Mouse (Mus musculus) bone marrow macrophage, adult 2 months (primary cell): ENCODE data around the gene A830018L16Rik. TPM values are rescaled to one million over a fixed set of nuclear protein-coding genes. Genes with fewer than 3 reads are reported as not detected.

Source experiments
- H3K27ac ChIP-seq: 2 replicates; pipeline ENCODE4 v1.5.1; 2012; ENCODE audit warnings: low read depth, low read length; ENCODE audit not compliant: insufficient read depth
- H3K4me1 ChIP-seq: 2 replicates; pipeline ENCODE4 v1.6.1; 2012; ENCODE audit warnings: low read length; ENCODE audit not compliant: control insufficient read depth, insufficient read depth
- H3K4me3 ChIP-seq: 2 replicates; pipeline ENCODE4 v1.5.1; 2012; ENCODE audit warnings: mild to moderate bottlenecking, low read length, moderate library complexity; ENCODE audit not compliant: insufficient read depth
- CTCF ChIP-seq: IDR thresholded peaks from 2 replicates; pipeline ENCODE4 v1.5.1; 2012; ENCODE audit warnings: low read depth, mild to moderate bottlenecking, low read length, moderate library complexity
- POLR2A ChIP-seq: IDR thresholded peaks from 2 replicates; pipeline ENCODE4 v1.6.1; 2012; ENCODE audit warnings: mild to moderate bottlenecking, low read depth, low read length, borderline replicate concordance
- polyA plus RNA-seq: library from polyadenylated mRNA; stranded (reverse); fragments of >200 nt; gene quantifications from 2 replicates; pipeline ENCODE4 v1.2.4, GENCODE M21; 2012; ENCODE audit not compliant: missing spikeins, insufficient read depth, insufficient read length

The A830018L16Rik gene
- polyA plus RNA-seq, 1 experiment = not detected

DNA sequence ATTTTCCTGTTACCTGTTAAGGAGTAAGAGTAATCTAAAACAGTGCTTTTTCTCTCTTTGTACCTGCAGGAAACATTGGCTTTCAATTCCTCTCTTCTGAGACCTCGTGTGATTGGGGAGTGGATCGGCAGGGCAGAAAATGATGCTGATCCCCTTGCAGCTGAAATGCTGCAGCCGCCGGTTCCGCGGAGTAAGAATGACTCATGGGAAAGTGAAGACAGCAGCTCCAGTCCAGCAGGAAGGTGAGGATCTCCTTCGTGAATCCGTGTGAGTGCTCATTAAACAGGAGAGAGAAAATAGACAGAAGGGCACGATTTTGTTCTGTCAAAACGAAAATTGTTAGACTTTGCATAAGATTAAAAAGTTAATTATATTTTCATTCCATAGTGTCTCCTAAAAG, 174.4 kb downstream of the A830018L16Rik start:
- TF ChIP-seq CTCF (no peak), POLR2A (no peak)
- H3K27ac ChIP-seq = no peak overlapping the region
- H3K4me3 ChIP-seq = no peak overlapping the region
- no peaks in the 10 kb centered on the region for H3K4me1 ChIP-seq

DNA sequence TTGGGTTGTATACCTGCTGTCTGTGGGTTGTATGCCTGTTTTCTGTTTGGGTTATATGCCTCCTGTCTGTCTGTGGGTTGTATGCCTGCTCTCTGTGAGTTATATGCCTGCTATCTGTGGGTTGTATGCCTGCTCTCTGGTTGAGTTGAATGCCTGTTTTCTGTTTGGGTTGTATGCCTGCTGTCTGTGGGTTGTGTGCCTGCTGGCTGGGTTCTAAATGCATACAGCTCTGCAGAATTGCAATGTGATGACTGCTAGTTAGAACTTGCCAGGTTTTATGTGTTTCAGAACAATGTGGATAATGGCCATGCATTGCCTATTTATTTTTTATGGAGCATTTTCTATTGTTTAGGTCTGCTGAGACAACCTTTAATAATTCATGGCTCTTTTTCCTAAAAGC, 236.2 kb downstream of the A830018L16Rik start:
- TF ChIP-seq POLR2A (no peak), CTCF (no peak)
- Histone ChIP-seq H3K4me3 (no peak overlapping the region), H3K4me1 (no peaks in the 10 kb centered on the region), H3K27ac (no peak overlapping the region)

DNA sequence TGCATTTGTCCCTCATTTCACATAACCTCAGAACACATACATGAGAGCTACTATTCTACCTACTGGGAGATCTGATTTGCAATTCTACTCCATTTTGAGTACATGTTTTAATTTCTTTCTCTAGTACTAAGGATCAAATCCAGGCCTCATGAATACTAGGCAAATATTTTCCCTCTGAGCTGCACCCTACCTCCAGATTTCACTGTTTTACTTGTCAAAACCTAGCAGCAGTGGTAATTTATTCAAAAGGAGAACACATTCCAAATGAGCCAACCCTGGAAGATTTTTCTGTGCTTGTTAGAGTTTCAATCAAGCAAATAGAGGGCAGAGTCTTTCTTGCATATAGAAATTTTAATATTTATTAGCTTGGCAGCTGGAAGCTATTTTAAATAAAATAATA, 238.9 kb downstream of the A830018L16Rik start:
- no peak overlapping the region for H3K4me3 ChIP-seq
- TF ChIP-seq POLR2A (no peak), CTCF (no peak)
- H3K4me1 ChIP-seq = no peaks in the 10 kb centered on the region
- no peak overlapping the region for H3K27ac ChIP-seq

DNA sequence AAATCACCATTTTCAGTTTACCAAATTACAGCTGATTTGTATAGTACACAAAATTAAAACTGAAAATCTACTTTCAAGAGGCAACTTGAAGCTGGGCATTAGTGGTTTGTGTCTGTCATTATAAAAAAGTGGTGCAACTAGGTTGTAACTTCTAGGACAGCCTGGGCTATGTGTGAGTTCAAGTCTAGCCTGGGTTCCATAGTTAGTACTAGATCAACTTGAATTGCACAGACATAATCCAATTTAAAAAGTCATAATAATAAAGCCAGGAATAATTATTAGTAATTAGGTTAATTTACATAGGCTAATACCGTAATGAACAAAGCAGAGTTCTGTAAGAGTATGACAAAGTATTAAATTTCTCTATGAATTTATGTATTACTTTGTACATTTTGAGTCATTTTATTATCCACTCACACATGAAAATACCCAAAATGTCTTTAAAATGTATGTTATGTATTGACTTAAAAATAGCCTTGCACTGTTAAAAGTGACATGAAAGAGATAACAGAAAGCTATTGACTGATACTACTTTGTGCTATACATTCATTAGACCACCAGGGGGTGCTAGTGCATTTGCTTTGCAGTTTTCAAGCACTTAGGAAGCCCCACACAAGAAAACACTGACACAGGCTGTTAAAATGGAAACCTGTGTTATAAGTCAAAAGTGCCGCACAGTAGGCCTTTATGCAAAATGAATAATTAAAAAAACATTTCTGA, 243.6 kb downstream of the A830018L16Rik start:
- Histone ChIP-seq H3K27ac (no peak overlapping the region), H3K4me3 (no peak overlapping the region), H3K4me1 (no peaks in the 10 kb centered on the region)
- TF ChIP-seq CTCF (no peak), POLR2A (no peak)

DNA sequence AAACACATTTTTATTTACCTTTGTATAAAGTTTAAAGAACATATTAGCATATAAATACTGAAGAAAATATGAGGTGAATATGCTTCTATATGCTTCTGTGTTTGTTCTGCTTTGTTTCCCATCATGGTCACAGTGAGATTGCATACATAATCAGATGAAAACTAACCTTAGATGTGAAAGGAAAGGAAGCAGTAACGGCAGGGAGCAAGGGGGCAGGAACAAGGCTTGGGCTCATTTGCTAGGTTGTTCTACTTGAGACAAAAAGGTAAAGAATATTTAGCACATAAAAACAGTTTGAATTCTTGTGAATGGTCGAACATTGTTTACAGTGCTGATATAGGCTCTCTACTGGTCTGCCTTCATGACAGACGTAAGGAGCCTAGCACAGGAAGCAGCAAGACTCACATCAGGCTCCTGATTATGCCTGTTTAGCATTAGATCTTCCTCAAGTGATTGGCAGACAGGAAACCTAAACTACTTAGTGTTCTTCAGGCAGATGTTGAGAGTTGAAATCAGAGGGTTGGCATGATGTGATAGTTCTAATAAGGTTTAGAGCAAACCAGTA, 244.2 kb downstream of the A830018L16Rik start:
- TF ChIP-seq POLR2A (no peak), CTCF (no peak)
- H3K4me3 ChIP-seq = no peak overlapping the region
- H3K27ac ChIP-seq = no peak overlapping the region
- no peaks in the 10 kb centered on the region for H3K4me1 ChIP-seq

DNA sequence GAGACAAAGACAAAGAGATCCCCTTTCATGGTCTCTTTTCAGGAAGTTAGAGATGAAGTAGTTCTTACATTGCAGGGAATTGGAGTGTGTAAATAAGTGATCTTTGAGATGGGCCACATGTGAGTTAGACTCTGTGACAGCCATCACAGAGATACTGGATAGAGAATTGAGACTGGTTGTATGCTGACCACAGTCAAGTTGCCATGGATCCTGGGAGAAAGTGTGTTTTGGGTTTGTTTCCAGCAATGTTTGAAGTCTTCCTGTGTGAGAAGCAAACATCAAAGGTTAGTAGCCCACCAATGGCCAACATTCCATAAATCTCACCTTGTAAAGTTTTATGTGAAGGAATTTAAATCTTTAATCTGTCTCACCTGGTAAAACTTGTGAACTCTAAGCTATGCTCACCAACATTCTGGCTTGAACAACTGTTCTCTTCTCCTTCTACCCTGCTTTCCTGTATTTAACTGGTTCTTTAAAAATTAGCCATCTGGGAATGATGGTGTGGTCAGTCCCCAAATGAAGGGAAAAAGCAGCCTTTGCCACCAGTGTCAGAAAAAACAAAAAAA, 330.9 kb downstream of the A830018L16Rik start:
- no peaks in the 10 kb centered on the region for H3K4me1 ChIP-seq
- no peak overlapping the region for H3K4me3 ChIP-seq
- TF ChIP-seq POLR2A = no peak
- no peak for TF ChIP-seq CTCF
- H3K27ac ChIP-seq = no peak overlapping the region

DNA sequence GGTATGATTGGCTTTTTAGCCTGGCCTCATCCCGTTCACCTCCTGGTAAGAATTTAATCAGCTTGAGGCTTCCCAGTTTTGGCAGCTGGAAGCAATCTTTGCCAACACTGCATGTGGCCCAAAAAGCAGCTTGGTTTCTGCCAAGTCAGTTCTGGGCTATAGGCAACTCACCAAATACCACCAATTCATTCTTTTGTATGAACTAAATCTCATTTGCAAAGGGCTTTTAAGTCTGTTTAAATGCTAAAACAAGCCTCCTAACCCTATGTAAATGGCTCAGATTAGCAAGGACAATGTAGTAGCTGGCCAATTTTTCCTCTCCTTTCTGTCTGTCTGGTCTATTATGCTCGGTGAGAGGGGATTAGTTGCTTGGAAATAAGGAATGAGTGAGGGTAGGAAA, 334.5 kb downstream of the A830018L16Rik start:
- no peak for TF ChIP-seq CTCF
- no peak for TF ChIP-seq POLR2A
- Histone ChIP-seq H3K27ac (no peak overlapping the region), H3K4me1 (no peaks in the 10 kb centered on the region), H3K4me3 (no peak overlapping the region)

DNA sequence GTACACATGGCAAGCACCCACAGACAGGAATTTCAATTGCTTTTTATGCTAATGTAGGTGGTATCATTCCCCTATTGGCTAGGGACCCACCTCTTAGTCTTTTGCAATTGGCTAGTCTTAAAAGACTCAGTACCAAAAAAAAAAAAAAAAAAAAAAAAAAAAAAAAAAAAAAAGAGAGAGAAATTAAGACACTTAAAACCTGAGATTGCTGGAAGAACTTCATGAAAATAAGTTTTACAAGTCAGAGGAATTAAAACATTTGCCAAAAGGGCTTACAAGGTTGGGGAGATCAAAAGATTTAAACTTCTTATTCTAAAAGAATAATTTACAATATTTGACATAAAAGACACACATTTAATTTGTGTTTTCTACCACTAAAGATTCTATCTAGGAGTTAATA, 336.2 kb downstream of the A830018L16Rik start:
- TF ChIP-seq POLR2A (no peak), CTCF (no peak)
- Histone ChIP-seq H3K4me1 (no peaks in the 10 kb centered on the region), H3K4me3 (no peak overlapping the region), H3K27ac (no peak overlapping the region)

DNA sequence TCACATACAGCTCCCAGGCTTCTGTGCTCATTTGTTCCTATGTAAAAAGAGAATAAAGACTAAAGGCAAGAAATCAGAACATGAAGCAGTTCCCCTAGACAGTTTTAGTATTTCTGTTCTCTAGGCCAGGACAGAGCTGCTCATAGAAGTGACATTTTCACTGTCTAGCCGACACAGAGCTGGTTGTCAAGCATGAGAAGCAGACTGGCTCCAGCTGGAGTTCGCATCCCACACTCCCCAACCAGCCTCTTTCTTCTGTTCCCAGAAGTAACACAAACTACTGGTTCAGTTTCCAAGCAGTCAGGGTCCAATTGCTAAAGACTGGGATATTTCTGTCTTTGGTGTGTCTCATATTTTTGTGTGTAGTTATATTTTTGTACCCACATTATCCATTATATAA, 336.7 kb downstream of the A830018L16Rik start:
- TF ChIP-seq CTCF = no peak
- no peak for TF ChIP-seq POLR2A
- Histone ChIP-seq H3K4me1 (no peaks in the 10 kb centered on the region), H3K27ac (no peak overlapping the region), H3K4me3 (no peak overlapping the region)

DNA sequence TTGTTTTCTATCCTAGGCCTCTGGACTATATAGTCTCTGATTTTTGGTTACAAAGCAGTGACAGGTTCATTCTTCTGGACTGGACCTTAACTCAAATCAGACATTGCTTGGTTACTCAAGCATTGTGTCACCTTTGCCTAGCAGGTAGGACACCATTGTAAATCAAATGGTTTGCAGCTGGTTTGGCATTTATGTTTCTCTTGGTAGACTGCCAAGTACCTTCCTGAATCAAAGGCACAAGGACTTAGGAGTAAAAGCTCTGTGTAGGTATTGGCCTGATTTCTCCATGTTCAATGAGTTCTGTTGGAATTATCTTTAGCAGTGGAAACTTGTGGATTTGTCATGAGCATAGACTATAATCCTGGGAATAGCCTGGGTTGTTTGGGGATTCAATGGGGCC, 338.1 kb downstream of the A830018L16Rik start:
- TF ChIP-seq POLR2A (no peak), CTCF (no peak)
- Histone ChIP-seq H3K4me1 (no peaks in the 10 kb centered on the region), H3K4me3 (no peak overlapping the region), H3K27ac (no peak overlapping the region)

DNA sequence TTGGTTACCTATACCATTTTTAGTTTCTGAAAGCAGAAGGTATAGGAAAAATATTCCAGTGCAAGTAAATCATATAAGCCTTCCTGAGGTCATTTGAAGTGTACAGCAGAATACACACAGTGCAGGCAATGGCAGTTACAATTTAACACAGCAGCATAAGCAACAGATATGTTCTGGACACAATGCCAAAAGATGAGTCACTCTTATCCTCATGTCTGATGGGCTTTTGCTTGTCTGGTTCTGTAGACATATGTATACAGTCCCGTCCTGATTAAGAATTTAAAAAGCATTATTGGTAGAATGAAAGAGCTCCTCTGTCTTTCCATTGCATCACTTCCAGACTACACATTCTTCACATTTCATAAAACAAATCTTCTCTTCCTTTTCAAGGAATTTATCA, 374.4 kb downstream of the A830018L16Rik start:
- Histone ChIP-seq H3K27ac (no peak overlapping the region), H3K4me3 (no peak overlapping the region), H3K4me1 (no peaks in the 10 kb centered on the region)
- TF ChIP-seq CTCF (no peak), POLR2A (no peak)
